Mouse (Mus musculus): ENCODE measurements around the gene Rarg. TPM values are rescaled to one million over a fixed set of nuclear protein-coding genes. Genes with fewer than 3 reads are reported as not detected.

The Rarg gene
- total RNA-seq, 2 experiments from 2014 or later: 3.4 to 7.5 TPM

Other genes with a start within 250 kb of the Rarg start
- gene Krt18, start 229.3 kb downstream of the Rarg start, total RNA-seq (2014; fragmentation: Nextera tagmentation): 11.4 and 20.2 TPM in 2 replicates
- 12.4 and 24.9 TPM in 2 replicates for gene Krt18, start 229.3 kb downstream of the Rarg start, total RNA-seq (2017)
- 244 and 264 TPM in 2 replicates for gene Eif4b, start 183.7 kb downstream of the Rarg start, total RNA-seq (2014; fragmentation: Nextera tagmentation)
- gene Eif4b, start 183.7 kb downstream of the Rarg start, total RNA-seq (2017): 450 TPM in 2 replicates
- gene Tns2, start 157.1 kb downstream of the Rarg start, total RNA-seq (2014; fragmentation: Nextera tagmentation): 0.17 TPM in 1 of 2 replicates, not detected in the other
- gene Tns2, start 157.1 kb downstream of the Rarg start, total RNA-seq (2017): not detected in 2 replicates
- 10.9 and 12.6 TPM in 2 replicates for gene Spryd3, start 121.3 kb downstream of the Rarg start, total RNA-seq (2014; fragmentation: Nextera tagmentation)
- gene Spryd3, start 121.3 kb downstream of the Rarg start, total RNA-seq (2017): 13.2 and 24.2 TPM in 2 replicates
- gene Igfbp6, start 113.2 kb downstream of the Rarg start, total RNA-seq (2014; fragmentation: Nextera tagmentation): not detected in 2 replicates
- not detected in 2 replicates for gene Igfbp6, start 113.2 kb downstream of the Rarg start, total RNA-seq (2017)
- 0.85 and 0.97 TPM in 2 replicates for gene Soat2, start 107.0 kb downstream of the Rarg start, total RNA-seq (2014; fragmentation: Nextera tagmentation)
- 0.15 and 0.56 TPM in 2 replicates for gene Soat2, start 107.0 kb downstream of the Rarg start, total RNA-seq (2017)
- 48.7 and 68.9 TPM in 2 replicates for gene Zfp740, start 54.3 kb downstream of the Rarg start, total RNA-seq (2014; fragmentation: Nextera tagmentation)
- 23.8 and 27.8 TPM in 2 replicates for gene Zfp740, start 54.3 kb downstream of the Rarg start, total RNA-seq (2017)
- gene Csad, start 52.8 kb downstream of the Rarg start, total RNA-seq (2014; fragmentation: Nextera tagmentation): 17.0 and 18.1 TPM in 2 replicates
- 7.5 and 23.4 TPM in 2 replicates for gene Csad, start 52.8 kb downstream of the Rarg start, total RNA-seq (2017)
- 7.4 and 42.7 TPM in 2 replicates for gene Itgb7, start 25.6 kb downstream of the Rarg start, total RNA-seq (2014; fragmentation: Nextera tagmentation)
- gene Itgb7, start 25.6 kb downstream of the Rarg start, total RNA-seq (2017): 15.2 and 31.6 TPM in 2 replicates
- not detected in 2 replicates for gene Gm9918, start 13.0 kb upstream of the Rarg start, total RNA-seq (2014; fragmentation: Nextera tagmentation)
- gene Gm9918, start 13.0 kb upstream of the Rarg start, total RNA-seq (2017): not detected in 2 replicates
- 20.0 and 39.8 TPM in 2 replicates for gene Mfsd5, start 21.9 kb upstream of the Rarg start, total RNA-seq (2014; fragmentation: Nextera tagmentation)
- 16.1 and 29.4 TPM in 2 replicates for gene Mfsd5, start 21.9 kb upstream of the Rarg start, total RNA-seq (2017)
- gene Espl1, start 38.7 kb upstream of the Rarg start, total RNA-seq (2014; fragmentation: Nextera tagmentation): 20.8 and 21.7 TPM in 2 replicates
- 30.4 and 50.0 TPM in 2 replicates for gene Espl1, start 38.7 kb upstream of the Rarg start, total RNA-seq (2017)
- 299 and 314 TPM in 2 replicates for gene Pfdn5, start 68.6 kb upstream of the Rarg start, total RNA-seq (2014; fragmentation: Nextera tagmentation)
- 366 and 404 TPM in 2 replicates for gene Pfdn5, start 68.6 kb upstream of the Rarg start, total RNA-seq (2017)
- 63.3 and 88.7 TPM in 2 replicates for gene Myg1, start 74.2 kb upstream of the Rarg start, total RNA-seq (2014; fragmentation: Nextera tagmentation)
- 55.1 and 59.9 TPM in 2 replicates for gene Myg1, start 74.2 kb upstream of the Rarg start, total RNA-seq (2017)
- gene Aaas, start 93.3 kb upstream of the Rarg start, total RNA-seq (2014; fragmentation: Nextera tagmentation): 120 and 123 TPM in 2 replicates
- 147 and 153 TPM in 2 replicates for gene Aaas, start 93.3 kb upstream of the Rarg start, total RNA-seq (2017)
- gene Sp7, start 109.7 kb upstream of the Rarg start, total RNA-seq (2014; fragmentation: Nextera tagmentation): not detected in 2 replicates
- gene Sp7, start 109.7 kb upstream of the Rarg start, total RNA-seq (2017): not detected in 2 replicates
- gene Sp1, start 148.6 kb upstream of the Rarg start, total RNA-seq (2014; fragmentation: Nextera tagmentation): 59.6 and 71.6 TPM in 2 replicates
- 52.0 and 56.1 TPM in 2 replicates for gene Sp1, start 148.6 kb upstream of the Rarg start, total RNA-seq (2017)
- not detected in 2 replicates for gene Amhr2, start 187.8 kb upstream of the Rarg start, total RNA-seq (2014; fragmentation: Nextera tagmentation)
- not detected in 2 replicates for gene Amhr2, start 187.8 kb upstream of the Rarg start, total RNA-seq (2017)
- 75.2 and 97.2 TPM in 2 replicates for gene Prr13, start 201.5 kb upstream of the Rarg start, total RNA-seq (2014; fragmentation: Nextera tagmentation)
- 35.4 and 53.4 TPM in 2 replicates for gene Prr13, start 201.5 kb upstream of the Rarg start, total RNA-seq (2017)
- gene Pcbp2, start 213.0 kb upstream of the Rarg start, total RNA-seq (2014; fragmentation: Nextera tagmentation): 731 and 799 TPM in 2 replicates
- gene Pcbp2, start 213.0 kb upstream of the Rarg start, total RNA-seq (2017): 213 and 218 TPM in 2 replicates
- 7.7 TPM in 1 of 2 replicates, not detected in the other for gene Gm10337, start 246.2 kb upstream of the Rarg start, total RNA-seq (2014; fragmentation: Nextera tagmentation)
- not detected in 2 replicates for gene Gm10337, start 246.2 kb upstream of the Rarg start, total RNA-seq (2017)

Measured in granulocyte monocyte progenitor cell, adult 5-6 weeks (primary cell).